Mouse (Mus musculus) testis, postnatal 10 days (tissue): Measurements from ENCODE around the gene Myo1e.

Experiments
- DNase-seq: peaks from one replicate; pipeline ENCODE4 v3.0.0; 2021; ENCODE audit warnings: low spot score

The Myo1e gene

GRCm38 (mm10) chr9:70365915-70366314, 158.8 kb downstream of the Myo1e start:
- DNase-seq: no peak

DNA sequence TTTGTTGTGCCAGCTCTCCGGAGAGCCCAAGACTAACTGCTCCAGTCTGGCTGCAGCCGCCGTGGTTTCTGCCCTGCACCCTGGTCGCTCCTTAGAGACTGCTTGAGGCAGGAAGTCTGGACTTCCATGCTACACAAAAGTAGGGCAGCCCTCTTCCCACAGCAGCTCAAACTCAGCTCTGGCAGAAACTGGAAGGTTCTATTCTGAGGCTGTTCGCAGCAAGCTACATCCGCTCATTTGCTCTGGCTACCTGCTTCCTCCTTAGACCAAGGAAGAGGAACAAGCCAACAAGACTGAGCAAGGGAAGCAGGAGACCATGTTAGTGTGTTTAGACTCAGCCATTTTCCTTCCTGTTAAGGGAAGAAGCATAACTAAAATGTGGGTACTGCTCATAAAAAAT, 159.7 kb downstream of the Myo1e start:
- DNase-seq: no peak

DNA sequence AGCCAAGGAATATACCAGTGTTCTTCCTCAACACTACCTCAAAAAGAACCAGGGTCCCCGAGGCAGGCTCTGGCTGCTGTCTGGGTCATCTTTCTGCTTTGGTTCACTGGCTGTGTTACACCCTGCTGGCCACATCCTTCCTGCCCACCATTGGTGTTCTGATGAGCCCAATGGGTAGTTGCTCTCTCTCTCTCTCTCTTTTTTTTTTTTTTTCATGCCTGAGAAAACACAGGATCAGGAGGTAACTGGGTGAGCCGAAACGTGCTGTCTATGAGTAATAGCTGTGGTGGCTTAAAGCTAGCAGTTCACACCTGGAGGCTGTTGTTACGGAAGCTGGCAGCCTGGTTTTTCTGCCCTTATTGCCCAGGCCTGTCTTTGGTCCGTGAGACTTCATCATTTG, 164.5 kb downstream of the Myo1e start:
- no peak for DNase-seq

DNA sequence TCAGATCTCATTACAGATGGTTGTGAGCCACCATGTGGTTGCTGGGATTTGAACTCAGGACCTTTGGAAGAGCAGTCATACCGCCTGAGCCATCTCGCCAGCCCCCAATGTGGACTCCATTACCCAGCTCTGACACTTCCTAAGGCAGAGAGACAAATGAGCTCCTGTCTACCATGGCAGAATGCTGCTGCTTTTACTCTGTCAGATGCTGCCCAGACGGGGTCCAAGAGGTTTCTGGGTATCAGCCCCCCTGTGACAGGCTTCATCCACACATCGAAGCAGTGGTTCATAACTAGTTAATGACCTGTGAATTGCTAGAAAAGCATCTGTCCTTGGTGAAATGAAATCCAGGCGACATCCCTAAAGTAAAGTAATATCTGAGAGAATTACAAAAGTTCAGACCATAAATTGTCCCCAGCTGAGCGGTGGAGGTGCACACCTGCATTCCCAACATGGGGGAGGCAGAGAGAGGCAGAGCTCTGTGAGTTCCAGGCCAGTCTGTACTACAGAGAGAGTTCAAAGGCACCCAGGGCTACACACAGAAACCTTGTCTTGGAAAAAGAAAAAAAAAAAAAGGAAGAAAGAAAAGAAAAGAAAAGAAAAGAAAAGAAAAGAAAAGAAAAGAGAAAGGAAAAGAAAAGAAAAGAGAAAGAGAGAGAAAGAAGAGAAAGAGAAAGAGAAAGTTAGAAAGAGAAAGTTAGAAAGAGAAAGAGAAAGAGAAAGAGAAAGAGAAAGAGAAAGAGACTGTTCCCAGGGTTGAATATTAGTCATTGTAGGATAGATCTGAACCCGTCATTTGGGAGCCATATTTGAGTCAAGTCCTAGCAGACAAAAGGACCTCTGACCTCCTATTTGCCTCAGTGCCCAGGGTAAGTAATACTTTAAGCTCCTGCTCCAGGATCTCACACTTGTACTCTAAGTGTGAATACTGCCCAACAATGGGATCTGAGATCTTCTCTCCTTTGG, 172.6 kb downstream of the Myo1e start:
- no peak for DNase-seq

DNA sequence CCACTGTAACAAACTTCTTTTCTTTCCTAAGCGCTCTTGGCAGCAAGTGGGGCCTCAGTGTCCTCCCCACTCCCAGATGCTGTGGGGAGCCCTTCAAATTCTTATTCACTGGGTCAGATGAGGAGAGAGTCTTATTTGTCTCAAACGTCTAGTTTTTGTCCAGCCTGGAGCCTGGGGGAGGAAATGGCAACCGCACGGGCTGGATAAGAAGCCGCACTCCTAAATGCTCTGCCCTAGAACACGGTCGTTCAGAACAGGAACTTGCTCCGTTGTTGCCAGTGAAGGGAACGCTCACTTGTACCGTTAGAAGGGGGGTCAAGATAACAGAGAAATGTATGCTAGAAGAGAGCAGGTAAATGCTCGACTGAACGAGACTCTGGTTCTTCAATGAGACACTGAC, 174.9 kb downstream of the Myo1e start:
- no peak for DNase-seq

DNA sequence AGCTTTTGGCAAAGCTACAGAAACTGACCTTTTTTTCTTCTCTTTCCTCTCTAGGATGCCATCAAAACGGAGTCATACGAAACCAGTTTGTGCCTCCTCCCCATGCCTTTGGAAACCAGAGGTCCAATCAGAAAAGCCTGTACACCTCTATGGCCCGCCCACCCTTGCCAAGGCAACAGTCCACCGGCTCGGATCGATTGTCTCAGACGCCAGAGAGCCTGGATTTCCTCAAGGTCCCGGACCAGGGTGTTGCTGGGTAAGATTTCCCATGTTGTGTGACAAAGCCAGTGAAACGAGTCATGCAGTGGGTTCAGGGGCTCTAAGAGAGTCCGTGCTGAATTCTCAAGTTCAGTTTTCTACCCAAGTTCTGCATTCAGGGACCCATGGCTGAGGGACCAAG, 176.6 kb downstream of the Myo1e start:
- DNase-seq: no peak

- no peak for DNase-seq
Observed at GRCm38 (mm10) chr9:70384494-70384893, 177.3 kb downstream of the Myo1e start.

- DNase-seq: no peak
Observed at GRCm38 (mm10) chr9:70384958-70385728, 178.0 kb downstream of the Myo1e start.

DNA sequence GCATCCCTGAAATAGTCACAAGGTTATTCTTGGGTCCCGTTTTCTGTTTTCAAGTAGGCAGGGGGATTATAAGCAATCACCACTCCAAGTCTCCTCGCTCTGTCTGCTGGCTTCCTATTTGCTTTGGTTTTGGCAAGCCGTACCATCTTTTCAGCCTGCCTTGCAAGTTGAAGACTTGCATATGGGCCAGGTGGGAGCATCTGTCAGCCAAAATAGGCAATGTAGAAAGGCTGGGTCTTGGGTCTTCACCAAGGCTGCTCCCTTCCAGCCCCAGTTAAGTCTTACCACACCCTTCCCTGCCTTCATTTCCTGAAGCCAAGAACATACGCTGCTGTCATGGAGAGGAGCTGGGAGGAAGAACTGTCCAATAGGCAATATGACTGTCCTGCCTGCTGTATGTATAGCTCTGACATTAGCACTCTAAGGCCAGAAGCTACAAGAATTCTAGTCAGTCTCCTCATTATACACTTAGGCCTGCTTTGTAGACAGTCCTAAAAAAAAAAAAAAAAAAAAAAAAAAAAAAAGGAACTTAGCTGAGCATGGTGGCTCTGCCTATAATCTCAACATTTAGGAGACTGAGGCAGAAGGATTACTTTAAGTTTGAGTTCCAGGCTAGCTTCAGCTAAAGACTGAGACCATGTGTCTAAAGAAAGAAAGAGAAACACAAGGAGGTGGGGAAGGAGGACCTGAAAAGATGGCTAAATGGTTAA, 180.4 kb downstream of the Myo1e start:
- no peak for DNase-seq

DNA sequence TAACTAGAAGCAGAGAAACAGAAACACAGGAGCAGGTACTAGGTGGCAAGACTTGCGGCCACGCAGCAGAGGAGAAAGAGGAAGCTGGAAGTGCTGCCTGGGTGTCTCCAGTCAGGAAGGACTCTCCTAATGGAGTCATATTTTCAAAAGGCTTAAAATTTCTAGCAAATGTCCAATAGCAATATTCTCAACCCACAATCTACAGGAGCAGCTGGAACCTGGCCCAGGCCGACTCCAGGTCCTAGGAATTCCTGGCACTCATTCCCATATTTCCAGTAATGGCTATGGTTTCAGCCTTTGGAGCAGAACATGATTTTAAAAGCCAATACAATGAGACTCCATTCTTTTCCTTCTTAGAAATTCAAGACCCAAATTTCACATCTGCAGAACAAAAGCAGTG, 182.4 kb downstream of the Myo1e start:
- no peak for DNase-seq

DNA sequence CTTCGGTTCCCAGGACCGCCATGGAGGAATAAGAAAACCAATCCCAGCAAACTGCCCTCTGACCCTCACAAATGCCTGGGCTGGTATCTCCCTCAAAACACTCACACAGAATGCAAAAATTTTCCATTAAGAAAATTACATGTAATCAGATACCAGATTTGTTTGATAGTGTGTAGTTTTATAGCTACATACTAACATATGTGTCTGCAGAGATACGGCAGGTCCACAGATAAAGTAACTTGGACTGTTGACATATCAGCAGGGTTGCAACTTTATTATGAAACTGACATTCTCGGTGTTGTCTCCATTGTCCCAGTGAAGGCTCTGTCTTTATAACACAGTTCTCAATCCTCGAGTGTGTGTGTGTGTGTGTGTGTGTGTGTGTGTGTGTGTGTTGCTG, 183.9 kb downstream of the Myo1e start:
- DNase-seq: no peak

GRCm38 (mm10) chr9:70391660-70392562, 184.8 kb downstream of the Myo1e start:
- no peak for DNase-seq

DNA sequence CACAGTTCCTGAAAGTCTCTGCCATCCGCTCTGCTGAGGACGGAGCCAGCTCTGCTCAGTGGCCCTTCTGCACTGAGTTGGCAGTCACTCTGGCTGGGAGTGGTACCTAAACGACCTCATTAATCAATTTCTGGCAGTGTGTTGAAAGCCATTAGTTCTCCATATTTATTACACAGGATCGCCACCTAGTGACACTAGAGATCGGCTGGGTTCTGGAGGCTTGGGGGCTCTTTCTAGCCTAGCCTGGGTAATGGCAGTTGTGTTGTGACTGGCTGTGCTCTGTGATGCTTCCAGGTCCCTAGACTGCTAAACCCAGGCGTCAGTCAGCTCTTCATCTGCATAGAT, 185.4 kb downstream of the Myo1e start:
- DNase-seq: peak; percentile 54

DNA sequence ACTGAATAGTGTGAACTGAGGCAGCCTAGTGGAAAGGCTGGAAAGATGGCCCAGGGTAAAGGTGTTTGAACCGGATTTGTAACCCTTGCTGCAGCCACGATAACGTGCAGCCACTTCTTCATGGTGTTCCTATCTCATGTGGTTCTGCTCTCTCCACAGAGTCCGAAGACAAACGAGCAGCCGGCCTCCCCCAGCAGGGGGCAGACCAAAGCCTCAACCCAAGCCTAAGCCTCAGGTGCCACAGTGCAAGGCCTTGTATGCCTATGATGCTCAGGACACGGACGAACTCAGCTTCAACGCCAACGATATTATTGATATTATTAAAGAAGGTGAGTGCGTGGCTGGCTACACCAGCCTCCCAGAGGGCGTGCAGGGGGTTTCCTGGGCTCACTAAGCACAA, 188.5 kb downstream of the Myo1e start:
- peak; percentile 60 for DNase-seq

- DNase-seq: no peak
Observed at GRCm38 (mm10) chr9:70396083-70396482, 188.9 kb downstream of the Myo1e start.

- DNase-seq: no peak
Observed at GRCm38 (mm10) chr9:70401937-70402539, 194.9 kb downstream of the Myo1e start.

GRCm38 (mm10) chr9:70406596-70406995, 199.4 kb downstream of the Myo1e start:
- DNase-seq: no peak

DNA sequence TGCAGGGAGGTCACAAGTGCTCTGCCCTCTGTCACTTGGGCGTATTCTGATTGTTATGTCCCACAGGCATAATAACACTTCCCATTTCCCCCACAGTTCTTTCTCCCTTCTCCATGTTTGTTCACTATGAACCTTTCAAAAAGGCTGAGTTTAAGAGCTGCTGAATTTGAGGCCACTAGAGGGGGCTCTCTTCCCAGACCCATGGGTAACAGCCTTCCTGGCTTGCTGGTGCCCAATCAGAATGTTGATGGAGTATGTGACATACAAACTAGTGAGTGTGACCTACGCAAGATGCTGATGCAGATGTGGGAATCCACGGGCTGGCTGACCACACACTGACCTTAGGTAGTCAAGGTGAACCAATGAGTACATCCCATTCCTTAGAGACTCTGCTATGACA, 201.6 kb downstream of the Myo1e start:
- DNase-seq: no peak

- no peak for DNase-seq
Observed at GRCm38 (mm10) chr9:70409743-70410142, 202.6 kb downstream of the Myo1e start.

- DNase-seq: peak; percentile 32
Observed at GRCm38 (mm10) chr9:70410668-70411067, 203.5 kb downstream of the Myo1e start.

- DNase-seq: no peak
Observed at GRCm38 (mm10) chr9:70413038-70413437, 205.9 kb downstream of the Myo1e start.
